Mouse (Mus musculus) lung, adult 2 months (tissue): Measurements from ENCODE around the gene Arnt2. TPM values are rescaled to one million over a fixed set of nuclear protein-coding genes. Genes with fewer than 3 reads are reported as not detected.

Source experiments
- DNase-seq: peaks from one replicate; pipeline ENCODE4 v3.0.0; 2022
- H3K4me1 ChIP-seq: fragments of 200-500 bp; 2 replicates; pipeline ENCODE4 v1.6.1; 2011; ENCODE audit warnings: low read length; ENCODE audit not compliant: control insufficient read depth, insufficient read depth
- H3K4me3 ChIP-seq: fragments of 200-500 bp; replicated peaks from 2 replicates; pipeline ENCODE3; 2011; ENCODE audit warnings: low read depth, mild to moderate bottlenecking, control low read depth, low read length; ENCODE audit errors: extremely low read depth
- CTCF ChIP-seq: fragments of 200-500 bp; IDR thresholded peaks from 2 replicates; pipeline ENCODE4 v1.5.1; 2011; ENCODE audit warnings: mild to moderate bottlenecking, low read length, control low read depth; ENCODE audit not compliant: insufficient read depth
- POLR2A ChIP-seq: fragments of 200-500 bp; IDR thresholded peaks from 2 replicates; pipeline ENCODE4 v1.6.1; 2011; ENCODE audit warnings: low read depth, mild to moderate bottlenecking, control low read depth, low read length, borderline replicate concordance; ENCODE audit errors: extremely low read depth
- WGBS: fragments of 180-500 bp; shearing (Covaris S2); methylation state at CpG from one replicate; pipeline ENCODE4 v1.1.7; 2018; 5-methylcytosine and 5-hydroxymethylcytosine counted together
- polyA plus RNA-seq: library from polyadenylated mRNA; depleted of rRNA; stranded (reverse); fragments of >200 nt; gene quantifications from 2 replicates; pipeline ENCODE4 v1.2.3, GENCODE M21; 2012

Arnt2 gene
- polyA plus RNA-seq, 1 experiment, result 0.43 TPM

GRCm38 (mm10) chr7:84256245-84256644 lies 153.7 kb downstream of the Arnt2 start:
- WGBS, result 15% methylated on average over 1 of the region's 1 CpGs
- Histone ChIP-seq H3K4me1 (peaks cover 3% of the 10 kb centered on the region), H3K4me3 (no peak overlapping the region)
- TF ChIP-seq POLR2A (no peak), CTCF (no peak)
- DNase-seq, result no peak

DNA sequence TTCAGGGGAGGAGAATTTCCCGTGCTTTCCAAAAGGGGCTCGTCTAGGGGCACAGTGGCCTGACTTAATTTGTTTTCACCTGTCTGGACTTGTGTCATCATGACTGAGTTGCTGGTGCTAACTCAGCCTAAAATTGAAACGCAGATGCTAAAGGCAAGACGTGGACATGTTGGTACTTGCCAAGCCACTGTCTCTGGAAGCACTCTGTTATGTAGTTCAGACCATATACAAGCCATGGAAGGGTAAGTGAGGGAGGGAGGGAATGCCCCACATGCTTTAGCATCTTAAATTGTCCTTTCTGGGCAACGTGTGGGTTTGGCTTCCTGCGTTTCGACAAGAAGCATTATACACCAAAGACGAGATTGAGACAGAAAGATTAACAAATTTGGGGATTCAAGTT lies 155.1 kb downstream of the Arnt2 start:
- no peak overlapping the region for H3K4me3 ChIP-seq
- 65% methylated on average over 8 of the region's 8 CpGs for WGBS

DNA sequence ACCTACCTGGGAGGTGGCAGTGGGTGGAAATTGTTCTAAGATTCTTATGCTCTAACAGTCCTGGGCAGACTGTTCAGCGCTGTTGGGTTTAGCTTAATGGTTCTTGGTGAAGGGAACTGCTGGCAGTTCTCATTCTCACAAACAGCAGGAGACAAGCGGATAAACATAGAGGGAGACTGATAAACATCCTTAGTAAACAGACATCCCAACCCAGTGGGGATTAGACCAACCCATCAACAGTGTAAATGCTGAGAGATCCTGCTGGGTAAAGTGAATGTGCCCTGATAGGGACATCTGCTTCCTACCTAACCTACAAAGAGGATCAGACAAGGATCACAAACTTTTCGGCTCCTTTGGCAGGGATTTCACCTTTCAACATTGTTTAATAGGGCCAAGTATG lies 155.7 kb downstream of the Arnt2 start:
- WGBS, result 43% methylated on average over 3 of the region's 3 CpGs
- no peak for TF ChIP-seq POLR2A
- TF ChIP-seq CTCF, result no peak
- Histone ChIP-seq H3K4me1 (no peaks in the 10 kb centered on the region; the same call in none of the 2 replicates), H3K4me3 (no peak overlapping the region)
- DNase-seq, result no peak

More for the DNA sequence above, 155.1 kb downstream of the Arnt2 start:
- no peak for TF ChIP-seq CTCF
- TF ChIP-seq POLR2A, result no peak
- no peak for DNase-seq
- H3K4me1 ChIP-seq, result no peaks in the 10 kb centered on the region; the same call in none of the 2 replicates

DNA sequence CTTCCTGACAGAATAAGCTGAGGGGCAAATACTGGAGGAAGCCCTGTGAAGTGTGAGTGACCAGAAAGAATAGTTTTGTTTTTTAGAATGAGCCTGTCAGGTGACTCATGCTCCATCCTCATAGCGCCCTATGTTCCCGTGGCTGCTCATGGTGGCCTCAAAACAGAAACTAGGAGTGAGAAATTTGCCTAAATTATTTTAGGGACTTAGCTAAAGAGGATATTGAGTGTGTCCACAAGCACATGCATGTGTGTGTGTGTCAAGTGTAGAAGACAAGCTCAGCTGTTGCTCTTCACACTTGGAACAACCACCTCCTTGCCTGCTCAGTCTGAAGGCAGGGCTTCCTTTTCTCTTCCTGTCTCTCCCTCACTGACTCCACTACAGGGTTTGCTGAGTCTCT lies 158.3 kb downstream of the Arnt2 start:
- TF ChIP-seq CTCF, result no peak
- TF ChIP-seq POLR2A, result no peak
- Histone ChIP-seq H3K4me1 (no peaks in the 10 kb centered on the region; the same call in none of the 2 replicates), H3K4me3 (no peak overlapping the region)
- 84% methylated on average over 2 of the region's 2 CpGs for WGBS
- no peak for DNase-seq

- DNase-seq, result no peak
- Histone ChIP-seq H3K4me3 (no peak overlapping the region), H3K4me1 (no peaks in the 10 kb centered on the region; the same call in none of the 2 replicates)
- 93% methylated on average over 2 of the region's 2 CpGs for WGBS
- TF ChIP-seq POLR2A (no peak), CTCF (no peak)
Measured at GRCm38 (mm10) chr7:84250736-84251135, 159.2 kb downstream of the Arnt2 start.

DNA sequence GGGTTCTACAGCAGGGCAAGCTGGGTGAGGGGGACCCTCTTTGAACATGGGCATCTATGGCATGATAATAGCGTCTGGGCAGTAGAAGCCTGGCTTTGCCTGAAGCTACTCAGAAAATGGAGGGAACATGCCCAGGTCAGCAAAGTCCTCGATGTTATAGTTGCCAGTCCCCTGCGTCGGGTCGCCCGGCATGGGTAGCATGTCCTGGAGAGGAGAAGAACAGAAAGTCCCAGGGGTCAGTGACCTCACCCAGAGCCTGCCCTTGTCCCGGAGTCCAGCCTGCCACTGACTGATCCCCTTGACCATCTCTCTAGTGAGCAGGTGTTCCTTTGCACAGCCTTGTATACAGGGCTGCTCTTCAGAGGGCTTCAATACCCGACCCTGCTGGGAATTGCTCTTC lies 160.0 kb downstream of the Arnt2 start:
- DNase-seq, result no peak
- Histone ChIP-seq H3K4me3 (no peak overlapping the region), H3K4me1 (no peaks in the 10 kb centered on the region; the same call in none of the 2 replicates)
- WGBS, result 94% methylated on average over 8 of the region's 8 CpGs
- no peak for TF ChIP-seq CTCF
- TF ChIP-seq POLR2A, result no peak

- 69% methylated on average over 7 of the region's 7 CpGs for WGBS
- no peak for TF ChIP-seq CTCF
- no peak for TF ChIP-seq POLR2A
- DNase-seq, result no peak
Measured at GRCm38 (mm10) chr7:84249381-84249780, 160.6 kb downstream of the Arnt2 start.

DNA sequence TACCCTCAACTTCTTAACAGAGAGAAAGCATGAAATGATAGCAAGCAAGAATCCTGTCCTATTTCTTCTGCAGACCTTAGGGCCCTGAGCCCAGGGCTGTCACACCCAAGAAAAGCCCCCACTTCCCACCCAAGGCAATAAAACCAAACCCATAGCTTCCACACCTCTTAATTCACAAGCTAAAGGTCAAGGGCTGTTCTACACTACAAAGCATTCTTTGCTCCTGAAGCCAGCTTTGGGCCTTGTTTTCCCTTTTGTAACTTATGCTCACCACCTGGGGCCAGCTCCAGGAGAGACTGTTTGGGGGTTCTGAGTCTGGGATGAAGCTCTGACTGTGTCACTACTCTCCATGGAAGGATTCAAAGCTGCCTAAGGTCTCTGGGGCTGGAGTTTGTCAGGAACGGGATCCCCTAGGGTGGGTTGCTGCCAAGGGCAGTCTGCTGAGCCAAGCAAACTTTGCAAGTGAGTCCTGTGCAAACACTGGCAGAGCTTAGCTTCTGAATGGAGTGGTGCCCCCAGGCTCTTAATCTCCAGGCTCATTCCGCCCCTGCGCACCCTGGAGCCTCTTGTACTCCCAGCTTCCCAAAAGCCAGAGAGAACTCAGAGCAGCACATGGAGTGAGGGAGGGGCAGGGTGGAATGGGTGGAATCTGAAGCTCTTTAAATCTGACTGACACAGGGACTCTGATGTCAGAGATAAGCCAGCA lies 161.9 kb downstream of the Arnt2 start:
- H3K4me1 ChIP-seq, result no peaks in the 10 kb centered on the region
- no peak overlapping the region for H3K4me3 ChIP-seq
- 67% methylated on average over 3 of the region's 3 CpGs for WGBS
- TF ChIP-seq CTCF (no peak), POLR2A (no peak)
- DNase-seq, result no peak

More at GRCm38 (mm10) chr7:84249381-84249780, 160.6 kb downstream of the Arnt2 start:
- no peaks in the 10 kb centered on the region; the same call in none of the 2 replicates for H3K4me1 ChIP-seq
- H3K4me3 ChIP-seq, result no peak overlapping the region

DNA sequence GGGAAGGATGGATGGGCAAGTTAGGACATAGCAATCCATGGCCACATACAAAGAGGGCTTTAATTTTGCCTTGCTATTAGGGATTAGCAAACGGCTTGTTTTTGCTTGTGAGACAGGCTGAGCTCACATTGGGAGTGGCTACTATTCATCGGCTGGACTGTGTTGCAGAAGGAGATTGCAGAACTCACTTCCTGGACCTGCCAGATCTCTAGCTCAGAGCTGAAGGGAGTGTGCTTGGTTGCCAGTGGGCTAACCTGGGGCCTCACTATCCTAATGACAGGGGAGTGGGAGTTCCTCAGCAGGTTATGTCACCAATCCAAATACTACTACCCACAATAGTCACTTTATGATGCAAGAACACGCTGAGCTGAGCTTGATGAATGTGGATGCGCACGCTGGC lies 163.1 kb downstream of the Arnt2 start:
- DNase-seq, result no peak
- TF ChIP-seq CTCF (no peak), POLR2A (no peak)
- Histone ChIP-seq H3K4me1 (no peaks in the 10 kb centered on the region), H3K4me3 (no peak overlapping the region)
- 69% methylated on average over 5 of the region's 5 CpGs for WGBS

DNA sequence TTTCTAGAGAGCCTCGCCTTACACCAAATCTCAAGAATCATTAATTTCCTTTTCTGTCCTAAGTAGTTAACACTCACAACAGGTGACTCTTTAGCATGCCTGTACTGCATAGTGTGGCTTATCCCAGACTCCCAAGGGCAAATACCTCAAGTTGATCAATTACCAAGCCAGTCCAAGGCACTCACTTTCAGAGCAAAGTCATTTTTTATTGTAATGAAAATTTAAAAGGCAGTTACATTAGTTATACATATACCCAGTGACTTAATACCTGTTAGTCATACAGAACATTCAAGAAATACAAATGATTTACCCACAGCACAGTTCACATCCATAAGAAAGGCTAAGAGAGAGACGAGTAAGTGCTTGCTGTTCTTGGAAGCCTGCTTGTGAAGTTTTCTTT lies 163.9 kb downstream of the Arnt2 start:
- WGBS, result 87% methylated on average over 2 of the region's 2 CpGs
- Histone ChIP-seq H3K4me1 (no peaks in the 10 kb centered on the region), H3K4me3 (no peak overlapping the region)
- TF ChIP-seq POLR2A (no peak), CTCF (no peak)
- no peak for DNase-seq
